Comparison of ENCODE assay signal across 7 mouse cellular contexts in the genomic region with DNA sequence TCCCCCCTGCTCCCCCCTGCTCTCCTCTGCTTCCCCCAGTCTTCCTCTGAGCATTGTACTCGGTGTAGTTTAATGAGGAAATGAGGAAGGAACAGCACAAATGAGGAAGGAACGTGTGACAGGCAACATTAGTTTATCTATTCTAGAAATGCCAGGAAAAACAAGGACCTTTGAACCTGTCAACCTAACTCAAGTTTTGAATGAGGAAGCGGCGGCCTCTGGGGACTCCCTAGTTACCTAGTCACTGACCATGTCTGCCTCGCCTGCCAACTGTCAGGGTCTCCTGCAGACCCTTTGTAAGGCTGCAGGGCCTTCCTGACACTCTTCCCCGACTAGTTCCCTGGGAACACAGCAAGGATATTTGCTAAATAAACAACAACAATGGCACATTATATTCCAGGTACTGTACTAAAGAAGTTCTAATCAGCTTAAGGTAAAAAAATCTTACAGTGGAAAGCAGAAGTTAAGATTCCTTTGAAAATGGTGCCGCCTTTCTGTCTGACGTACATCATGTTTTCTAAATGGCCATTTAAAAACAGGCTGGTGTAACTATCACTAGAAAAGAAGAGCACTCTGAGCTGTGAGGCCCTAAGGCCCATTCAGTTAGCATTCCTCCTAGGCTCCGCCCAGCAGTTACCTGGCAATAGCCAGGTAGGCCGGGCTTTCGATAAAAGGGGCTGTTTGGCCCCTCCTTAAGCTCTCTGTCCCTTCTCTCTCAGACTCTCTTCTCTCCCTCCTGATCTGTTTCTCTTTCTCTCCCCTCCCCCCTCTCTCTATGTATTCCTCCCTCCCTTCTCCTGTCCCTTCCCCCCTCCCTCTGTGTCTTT. TPM values are rescaled to one million over a fixed set of nuclear protein-coding genes. Genes with fewer than 3 reads are reported as not detected.
A peak's percentile ranks its signal among the peaks of the same experiment; 100 is the strongest.
DNase-seq lines count a peak whose midpoint lies in the region; ATAC-seq and TF ChIP-seq lines count a peak whose summit lies in the region.

No protein-coding gene starts in this region.

- H3K27ac ChIP-seq in ES-Bruce4 (ENCODE audit: insufficient read depth, low read length) = 0 out of 2 replicates have a peak overlapping the region, but pooled peaks have one; percentile 20

- no peaks in the 10 kb centered on the region for H3K9me3 ChIP-seq in ES-Bruce4 (replicated peaks; ENCODE audit: control insufficient read depth, insufficient read depth, low read length, poor library complexity, severe bottlenecking)

- no peak overlapping the region for H3K4me3 ChIP-seq in ES-Bruce4 (ENCODE audit: low read depth, low read length)

- H3K36me3 ChIP-seq in ES-Bruce4 (ENCODE audit: control insufficient read depth, insufficient read depth, low read length, poor library complexity, severe bottlenecking) = no peaks in the 10 kb centered on the region

- TF ChIP-seq POLR2A in ES-Bruce4 (IDR thresholded peaks at IDR 0.05; ENCODE audit: insufficient read depth, low read length) = no peak

- H3K9ac ChIP-seq in ES-Bruce4 (ENCODE audit: low read depth, poor library complexity, severe bottlenecking) = 0 out of 2 replicates have a peak overlapping the region, but pooled peaks have one; percentile 24

- peak; percentile 78 for ATAC-seq in common myeloid progenitor, adult 5-6 weeks (replicated peaks; ENCODE audit: low read depth, poor library complexity, severe bottlenecking)
- ATAC-seq in megakaryocyte progenitor cell, adult 5-6 weeks (replicated peaks; ENCODE audit: poor library complexity) = peak; percentile 82

- no peak for TF ChIP-seq EP300 in ES-Bruce4 (IDR thresholded peaks at IDR 0.05; ENCODE audit: insufficient read depth, low read depth, low read length)

- TF ChIP-seq CTCF in ES-Bruce4 (IDR thresholded peaks at IDR 0.05; ENCODE audit: low read depth, low read length) = no peak

- DNase-seq in kidney, adult 9 months = peak; percentile 77
- no peak for DNase-seq in layer of hippocampus, postnatal 25 days (ENCODE audit: extremely low spot score in 1 of 2, low spot score in 1 of 2)
- DNase-seq in c-Kit-positive CD71-positive TER-119-positive erythroid progenitor cells, embryonic 14.5 days (ENCODE audit: low spot score) = no peak
- DNase-seq in frontal cortex, postnatal 10 days (ENCODE audit: low spot score in 2 of 2) = no peak

- peaks cover 5% of the 10 kb centered on the region for H3K4me1 ChIP-seq in ES-Bruce4 (ENCODE audit: control insufficient read depth, insufficient read depth, low read length)

- no peaks in the 10 kb centered on the region for H3K27me3 ChIP-seq in ES-Bruce4 (ENCODE audit: control insufficient read depth, insufficient read depth, low read length, poor library complexity, severe bottlenecking)

RNA-seq across cellular contexts. Expression of a gene that starts 39.0 kb away (rescaled TPM):
- 16.1 and 16.9 TPM in 2 replicates for polyA plus RNA-seq in ES-Bruce4 (2011; ENCODE audit: insufficient read depth, insufficient read length, low read depth, missing spikeins)
- 31.4 and 37.1 TPM in 2 replicates for total RNA-seq in common myeloid progenitor, adult 5-6 weeks (2017)
- total RNA-seq in megakaryocyte progenitor cell, adult 5-6 weeks (2015) = 22.6 and 24.6 TPM in 2 replicates
- 33.9 TPM in 2 replicates for total RNA-seq in megakaryocyte progenitor cell, adult 5-6 weeks (2017)
- 10 to 100 TPM; 38.6 to 43.1 TPM for total RNA-seq in layer of hippocampus, postnatal 25 days (2021)
